Mouse (Mus musculus): ENCODE data around the gene Atp6v0b. TPM values are rescaled to one million over a fixed set of nuclear protein-coding genes. Genes with fewer than 3 reads are reported as not detected.

Atp6v0b gene
- polyA plus RNA-seq, 1 experiment, result 453 TPM

GRCm38 (mm10) chr4:117887920-117888319 lies 787 bp upstream of the Atp6v0b start:
- TF ChIP-seq POLR2A (IDR thresholded peaks at IDR 0.05; ENCODE audit: borderline replicate concordance, extremely low read depth, insufficient read depth, insufficient read length, poor library complexity, severe bottlenecking), result no peak
- TF ChIP-seq CTCF (IDR thresholded peaks at IDR 0.05; ENCODE audit: borderline replicate concordance, extremely low read depth, insufficient read depth, insufficient read length), result no peak
- DNase-seq (ENCODE audit: low read depth), result no peak

- no peak for TF ChIP-seq CTCF (IDR thresholded peaks at IDR 0.05; ENCODE audit: borderline replicate concordance, extremely low read depth, insufficient read depth, insufficient read length)
- no peak for TF ChIP-seq POLR2A (IDR thresholded peaks at IDR 0.05; ENCODE audit: borderline replicate concordance, extremely low read depth, insufficient read depth, insufficient read length, poor library complexity, severe bottlenecking)
- DNase-seq (ENCODE audit: low read depth), result no peak
These were observed 489 bp downstream of the Atp6v0b start for GRCm38 (mm10) chr4:117886644-117887043.

- DNase-seq (ENCODE audit: low read depth), result no peak
- TF ChIP-seq POLR2A (IDR thresholded peaks at IDR 0.05; ENCODE audit: borderline replicate concordance, extremely low read depth, insufficient read depth, insufficient read length, poor library complexity, severe bottlenecking) (no peak), CTCF (IDR thresholded peaks at IDR 0.05; ENCODE audit: borderline replicate concordance, extremely low read depth, insufficient read depth, insufficient read length) (no peak)
These were observed 1.1 kb downstream of the Atp6v0b start for GRCm38 (mm10) chr4:117885994-117886393.

- TF ChIP-seq CTCF (IDR thresholded peaks at IDR 0.05; ENCODE audit: borderline replicate concordance, extremely low read depth, insufficient read depth, insufficient read length) (no peak), POLR2A (IDR thresholded peaks at IDR 0.05; ENCODE audit: borderline replicate concordance, extremely low read depth, insufficient read depth, insufficient read length, poor library complexity, severe bottlenecking) (no peak)
These were observed 2.0 kb downstream of the Atp6v0b start for GRCm38 (mm10) chr4:117885093-117885492.

GRCm38 (mm10) chr4:117884146-117884545 lies 3.0 kb downstream of the Atp6v0b start:
- DNase-seq (ENCODE audit: low read depth), result no peak
- TF ChIP-seq CTCF (IDR thresholded peaks at IDR 0.05; ENCODE audit: borderline replicate concordance, extremely low read depth, insufficient read depth, insufficient read length) (no peak), POLR2A (IDR thresholded peaks at IDR 0.05; ENCODE audit: borderline replicate concordance, extremely low read depth, insufficient read depth, insufficient read length, poor library complexity, severe bottlenecking) (no peak)

More at GRCm38 (mm10) chr4:117885093-117885492, 2.0 kb downstream of the Atp6v0b start:
- no peak for DNase-seq (ENCODE audit: low read depth)

- TF ChIP-seq POLR2A (IDR thresholded peaks at IDR 0.05; ENCODE audit: borderline replicate concordance, extremely low read depth, insufficient read depth, insufficient read length, poor library complexity, severe bottlenecking) (peak; percentile 77), CTCF (IDR thresholded peaks at IDR 0.05; ENCODE audit: borderline replicate concordance, extremely low read depth, insufficient read depth, insufficient read length) (0 out of 2 replicates have a peak, but pooled peaks have one; percentile 13)
- peak; percentile 75 for DNase-seq (ENCODE audit: low read depth)
These were observed 4.1 kb downstream of the Atp6v0b start, which contains the start of gene B4galt2 for GRCm38 (mm10) chr4:117882701-117883691. Gene B4galt2 (minus strand): TSS chr4:117883487.

- DNase-seq (ENCODE audit: low read depth), result no peak
- no peak for TF ChIP-seq POLR2A (IDR thresholded peaks at IDR 0.05; ENCODE audit: borderline replicate concordance, extremely low read depth, insufficient read depth, insufficient read length, poor library complexity, severe bottlenecking)
- no peak for TF ChIP-seq CTCF (IDR thresholded peaks at IDR 0.05; ENCODE audit: borderline replicate concordance, extremely low read depth, insufficient read depth, insufficient read length)
These were observed 8.4 kb downstream of the Atp6v0b start for GRCm38 (mm10) chr4:117878703-117879102.

- no peak for DNase-seq (ENCODE audit: low read depth)
- TF ChIP-seq POLR2A (IDR thresholded peaks at IDR 0.05; ENCODE audit: borderline replicate concordance, extremely low read depth, insufficient read depth, insufficient read length, poor library complexity, severe bottlenecking) (no peak), CTCF (IDR thresholded peaks at IDR 0.05; ENCODE audit: borderline replicate concordance, extremely low read depth, insufficient read depth, insufficient read length) (no peak)
These were observed 8.8 kb downstream of the Atp6v0b start for GRCm38 (mm10) chr4:117878301-117878700.

GRCm38 (mm10) chr4:117873615-117874014 lies 13.5 kb downstream of the Atp6v0b start:
- TF ChIP-seq POLR2A (IDR thresholded peaks at IDR 0.05; ENCODE audit: borderline replicate concordance, extremely low read depth, insufficient read depth, insufficient read length, poor library complexity, severe bottlenecking) (no peak), CTCF (IDR thresholded peaks at IDR 0.05; ENCODE audit: borderline replicate concordance, extremely low read depth, insufficient read depth, insufficient read length) (no peak)

GRCm38 (mm10) chr4:117872471-117872886 lies 14.7 kb downstream of the Atp6v0b start, which contains the start of gene Ccdc24:
Gene Ccdc24 (minus strand): TSS chr4:117872557.
- DNase-seq (ENCODE audit: low read depth), result peak; percentile 27

More at GRCm38 (mm10) chr4:117873615-117874014, 13.5 kb downstream of the Atp6v0b start:
- no peak for DNase-seq (ENCODE audit: low read depth)

GRCm38 (mm10) chr4:117871787-117872186 lies 15.3 kb downstream of the Atp6v0b start:
- TF ChIP-seq CTCF (IDR thresholded peaks at IDR 0.05; ENCODE audit: borderline replicate concordance, extremely low read depth, insufficient read depth, insufficient read length) (no peak), POLR2A (IDR thresholded peaks at IDR 0.05; ENCODE audit: borderline replicate concordance, extremely low read depth, insufficient read depth, insufficient read length, poor library complexity, severe bottlenecking) (no peak)

More at GRCm38 (mm10) chr4:117872471-117872886, 14.7 kb downstream of the Atp6v0b start, which contains the start of gene Ccdc24:
- TF ChIP-seq POLR2A (IDR thresholded peaks at IDR 0.05; ENCODE audit: borderline replicate concordance, extremely low read depth, insufficient read depth, insufficient read length, poor library complexity, severe bottlenecking) (no peak), CTCF (IDR thresholded peaks at IDR 0.05; ENCODE audit: borderline replicate concordance, extremely low read depth, insufficient read depth, insufficient read length) (no peak)

More at GRCm38 (mm10) chr4:117871787-117872186, 15.3 kb downstream of the Atp6v0b start:
- no peak for DNase-seq (ENCODE audit: low read depth)
